Comparison of ENCODE assay signal across 12 mouse cellular contexts in the genomic region with DNA sequence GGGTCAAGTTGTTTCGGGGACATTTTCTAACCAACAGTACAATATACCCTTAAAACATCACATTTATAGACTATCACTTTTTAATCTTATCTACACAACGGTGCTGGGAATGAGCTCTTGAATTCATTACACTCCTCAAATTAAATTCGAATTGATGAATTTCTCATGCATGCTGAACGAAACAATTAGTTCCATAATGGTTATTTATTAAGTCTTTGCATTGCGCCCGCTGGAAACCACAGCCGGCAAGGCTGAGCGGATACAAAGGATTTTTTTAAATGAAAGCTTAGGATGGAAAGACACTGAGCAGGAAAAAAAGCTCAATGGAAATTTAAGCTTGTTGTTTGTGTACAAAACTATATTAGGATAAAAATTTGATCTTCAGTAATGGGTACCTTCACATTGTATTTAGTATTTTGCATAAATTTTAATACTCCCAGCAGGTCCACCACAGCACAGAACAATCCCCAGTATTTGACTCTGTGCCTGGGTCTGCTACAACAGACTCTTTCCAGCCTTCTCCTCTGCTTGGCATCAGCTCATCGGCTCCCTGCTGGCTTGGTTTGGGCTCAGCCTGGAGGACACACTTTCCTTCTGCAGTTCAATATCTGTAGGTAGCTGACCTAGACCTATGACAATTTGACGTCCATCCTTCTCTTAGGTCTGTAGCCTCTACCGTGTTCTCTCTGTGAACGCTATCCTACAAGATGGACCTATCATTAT.
DNase-seq lines count a peak whose midpoint lies in the region; ATAC-seq and TF ChIP-seq lines count a peak whose summit lies in the region.
"Had no signal": no experiment of that assay in that cellular context is flagged by ENCODE, and none has a peak within 500 bp of the region (broad histone marks: within the 10 kb centered on the region; RNA-seq: fewer than 3 reads in every experiment).

No protein-coding gene starts in this region.

- H3K9me3 ChIP-seq in hindbrain, embryonic 10.5 days, result no peaks in the 10 kb centered on the region
- no peaks in the 10 kb centered on the region for H3K9me3 ChIP-seq in midbrain, embryonic 15.5 days

- H3K4me1 ChIP-seq in hindbrain, embryonic 10.5 days (replicated peaks), result peaks cover 20% of the 10 kb centered on the region
- H3K4me1 ChIP-seq in midbrain, embryonic 15.5 days, result peaks cover 22% of the 10 kb centered on the region

- no peak overlapping the region for H3K4me3 ChIP-seq in hindbrain, embryonic 10.5 days
- no peak overlapping the region for H3K4me3 ChIP-seq in midbrain, embryonic 15.5 days

- H3K9ac ChIP-seq in midbrain, embryonic 15.5 days, result no peak overlapping the region
- H3K9ac ChIP-seq: liver, postnatal 0 days had no signal

- ATAC-seq in midbrain, embryonic 15.5 days (replicated peaks), result peak; percentile 59
- ATAC-seq: CD4-positive, CD25-positive, alpha-beta regulatory T cell, adult 4 months; liver, postnatal 0 days had no signal

- H3K36me3 ChIP-seq in hindbrain, embryonic 10.5 days, result no peaks in the 10 kb centered on the region
- no peaks in the 10 kb centered on the region for H3K36me3 ChIP-seq in midbrain, embryonic 15.5 days (replicated peaks)

- peak overlapping the region; percentile 76 for H3K27ac ChIP-seq in hindbrain, embryonic 10.5 days
- peak overlapping the region; percentile 71 for H3K27ac ChIP-seq in midbrain, embryonic 15.5 days

- 53% methylated on average over 12 of the region's 12 CpGs for WGBS in hindbrain, embryonic 10.5 days
- WGBS in midbrain, embryonic 15.5 days, result 34% methylated on average over 12 of the region's 12 CpGs

- no peak overlapping the region for H3K4me2 ChIP-seq in midbrain, embryonic 15.5 days

- TF ChIP-seq POLR2A in brain, embryonic 14.5 days (IDR thresholded peaks at IDR 0.05; ENCODE audit: borderline replicate concordance, extremely low read depth, insufficient read depth, insufficient read length, poor library complexity, severe bottlenecking), result no peak

- no peak for TF ChIP-seq CTCF in brain, embryonic 14.5 days (IDR thresholded peaks at IDR 0.05; ENCODE audit: borderline replicate concordance, extremely low read depth, insufficient read depth, insufficient read length)

- H3K27me3 ChIP-seq in hindbrain, embryonic 10.5 days (ENCODE audit: insufficient read depth, poor library complexity, severe bottlenecking), result no peaks in the 10 kb centered on the region
- H3K27me3 ChIP-seq in midbrain, embryonic 15.5 days (replicated peaks), result no peaks in the 10 kb centered on the region

- DNase-seq in brain, embryonic 14.5 days (ENCODE audit: low read depth), result peak; percentile 62
- peak; percentile 66 for DNase-seq in cerebellum, adult 9-11 months
- DNase-seq in hindbrain, embryonic 10.5 days (ENCODE audit: low spot score), result no peak
- DNase-seq in adrenal gland, postnatal 25 days, result no peak
- DNase-seq in kidney, adult 18-20 months, result no peak
- DNase-seq in adrenal gland, postnatal 36 days, result no peak
- DNase-seq in layer of hippocampus, adult 8-10 months (ENCODE audit: low spot score in 2 of 2), result no peak
- DNase-seq: adrenal gland, postnatal 10 days; liver, postnatal 0 days; spleen, adult 18-20 months had no signal

Comparison
In these comparisons a context has a peak if more than half of its experiments do, and no peak if none do; other contexts are left out.
1. DNase-seq: peak in brain, embryonic 14.5 days (single experiment) and cerebellum, adult 9-11 months (single experiment); none in hindbrain, embryonic 10.5 days (single experiment), adrenal gland, postnatal 25 days (single experiment), kidney, adult 18-20 months (single experiment), adrenal gland, postnatal 36 days (0 of 2) and layer of hippocampus, adult 8-10 months (0 of 2).